Mouse (Mus musculus): ENCODE results near the gene Rpl3. TPM values are rescaled to one million over a fixed set of nuclear protein-coding genes. Genes with fewer than 3 reads are reported as not detected.

Gene Rpl3
- polyA plus RNA-seq, 1 experiment: 3,044 TPM

DNA sequence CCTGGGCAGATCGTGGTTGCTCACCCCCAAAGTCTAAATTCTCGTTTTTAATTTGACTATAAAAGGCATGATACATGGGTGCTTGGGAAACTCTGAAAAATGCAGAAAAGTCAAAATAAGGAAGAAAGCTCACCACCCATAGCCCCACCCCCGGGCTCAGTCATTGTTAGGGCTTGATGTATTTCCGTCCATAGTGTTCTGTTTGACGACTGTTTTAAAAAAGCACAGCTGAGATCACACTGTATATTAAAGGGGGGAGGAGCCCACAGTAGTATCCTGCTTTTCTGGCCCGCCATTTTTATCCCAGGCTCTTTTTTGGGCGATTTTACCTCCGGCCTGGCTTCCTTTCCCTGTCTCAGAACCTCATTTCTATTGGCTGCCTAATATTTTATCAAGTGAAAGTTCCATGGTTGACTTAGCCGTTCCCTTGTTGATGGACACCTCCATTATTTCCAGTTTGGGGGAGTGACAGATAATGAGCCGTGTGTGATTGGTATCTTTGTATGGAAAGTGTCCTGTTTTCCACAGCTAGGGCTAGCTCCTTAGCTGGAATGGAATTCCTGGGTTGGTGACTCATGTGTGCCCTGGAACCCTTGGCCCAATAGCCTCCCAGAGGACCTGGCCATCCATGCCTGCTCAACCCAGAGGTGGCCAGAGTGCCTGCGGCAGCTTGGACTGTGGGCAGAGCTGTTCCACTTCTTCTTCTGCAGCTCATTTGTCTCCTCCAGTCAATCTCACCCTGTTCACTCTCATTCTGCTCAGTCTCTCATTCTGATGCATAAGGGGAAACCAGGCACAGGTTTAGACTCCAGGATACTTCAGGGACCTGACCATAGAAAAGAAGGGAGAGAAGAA, 54.2 kb downstream of the Rpl3 start:
- TF ChIP-seq CTCF (IDR thresholded peaks at IDR 0.05; ENCODE audit: low read depth, low read length): no peak
- no peak for TF ChIP-seq EP300 (IDR thresholded peaks at IDR 0.05; ENCODE audit: insufficient read depth, low read depth, low read length)
- no peak for TF ChIP-seq POLR2A (IDR thresholded peaks at IDR 0.05; ENCODE audit: insufficient read depth, low read length)
- Histone ChIP-seq H3K9me3 (replicated peaks; ENCODE audit: control insufficient read depth, insufficient read depth, low read length, poor library complexity, severe bottlenecking) (0 out of 2 replicates have a peak, but pooled peaks cover 3% of the 10 kb centered on the region), H3K36me3 (ENCODE audit: control insufficient read depth, insufficient read depth, low read length, poor library complexity, severe bottlenecking) (no peaks in the 10 kb centered on the region), H3K4me1 (ENCODE audit: control insufficient read depth, insufficient read depth, low read length) (no peaks in the 10 kb centered on the region), H3K9ac (ENCODE audit: low read depth, poor library complexity, severe bottlenecking) (no peak overlapping the region), H3K27ac (ENCODE audit: insufficient read depth, low read length) (no peak overlapping the region), H3K4me3 (ENCODE audit: low read depth, low read length) (no peak overlapping the region), H3K27me3 (ENCODE audit: control insufficient read depth, insufficient read depth, low read length, poor library complexity, severe bottlenecking) (no peaks in the 10 kb centered on the region)

DNA sequence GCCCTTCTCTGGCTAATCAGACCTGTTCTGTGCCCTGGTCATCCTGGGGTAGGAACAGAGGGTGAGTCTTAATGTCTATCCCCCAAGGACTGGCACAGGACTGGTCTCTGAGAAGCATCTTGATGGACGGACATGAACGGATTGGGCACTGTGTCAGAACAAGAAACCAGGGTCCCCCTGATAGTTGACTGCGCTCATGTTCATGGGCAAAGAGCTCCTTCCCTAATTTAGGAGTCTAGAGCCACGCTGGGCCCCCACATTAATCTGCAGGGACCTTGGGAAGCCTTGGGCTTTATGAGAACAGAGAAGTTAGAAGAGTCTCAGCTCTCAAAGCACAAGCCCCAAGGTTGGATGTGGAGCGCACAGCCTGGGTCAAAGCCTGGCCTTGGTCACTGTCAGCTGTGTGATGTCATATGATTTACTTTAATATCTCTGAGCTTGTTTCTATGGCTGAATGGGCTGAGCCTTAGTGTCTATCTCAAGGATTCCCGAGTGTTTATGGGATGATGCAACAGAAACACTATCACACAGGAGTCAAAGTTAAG, 56.3 kb downstream of the Rpl3 start:
- TF ChIP-seq POLR2A (IDR thresholded peaks at IDR 0.05; ENCODE audit: insufficient read depth, low read length) (no peak), CTCF (IDR thresholded peaks at IDR 0.05; ENCODE audit: low read depth, low read length) (no peak), EP300 (IDR thresholded peaks at IDR 0.05; ENCODE audit: insufficient read depth, low read depth, low read length) (no peak)
- no peak overlapping the region for H3K27ac ChIP-seq (ENCODE audit: insufficient read depth, low read length)
- peaks cover 3% of the 10 kb centered on the region; the same call in 1 of the 2 replicates for H3K9me3 ChIP-seq (replicated peaks; ENCODE audit: control insufficient read depth, insufficient read depth, low read length, poor library complexity, severe bottlenecking)
- H3K36me3 ChIP-seq (ENCODE audit: control insufficient read depth, insufficient read depth, low read length, poor library complexity, severe bottlenecking): no peaks in the 10 kb centered on the region
- no peak overlapping the region for H3K4me3 ChIP-seq (ENCODE audit: low read depth, low read length)
- H3K9ac ChIP-seq (ENCODE audit: low read depth, poor library complexity, severe bottlenecking): no peak overlapping the region
- H3K27me3 ChIP-seq (ENCODE audit: control insufficient read depth, insufficient read depth, low read length, poor library complexity, severe bottlenecking): no peaks in the 10 kb centered on the region
- no peaks in the 10 kb centered on the region for H3K4me1 ChIP-seq (ENCODE audit: control insufficient read depth, insufficient read depth, low read length)

DNA sequence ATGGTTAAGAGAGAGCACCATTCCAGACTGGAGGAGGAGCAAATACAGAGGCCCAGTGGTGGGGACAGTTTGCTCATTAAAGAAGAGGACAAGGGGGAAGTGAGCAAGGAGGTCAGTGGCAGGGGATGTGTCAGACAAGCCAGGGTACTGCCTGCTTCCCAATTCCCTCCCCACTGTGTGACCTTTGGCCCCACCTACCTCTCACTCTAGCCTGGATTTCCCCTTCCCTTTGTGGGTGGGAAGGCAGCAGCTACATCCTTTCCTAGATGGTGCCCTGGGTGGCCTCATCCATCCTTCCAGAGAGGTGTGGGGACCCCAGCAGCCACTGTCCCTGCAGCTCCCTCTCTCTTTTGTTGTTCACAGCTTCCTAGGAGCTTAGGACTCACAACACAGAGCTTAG, 56.8 kb downstream of the Rpl3 start:
- Histone ChIP-seq H3K9ac (ENCODE audit: low read depth, poor library complexity, severe bottlenecking) (no peak overlapping the region), H3K4me3 (ENCODE audit: low read depth, low read length) (no peak overlapping the region), H3K36me3 (ENCODE audit: control insufficient read depth, insufficient read depth, low read length, poor library complexity, severe bottlenecking) (no peaks in the 10 kb centered on the region), H3K27ac (ENCODE audit: insufficient read depth, low read length) (no peak overlapping the region), H3K4me1 (ENCODE audit: control insufficient read depth, insufficient read depth, low read length) (no peaks in the 10 kb centered on the region), H3K9me3 (replicated peaks; ENCODE audit: control insufficient read depth, insufficient read depth, low read length, poor library complexity, severe bottlenecking) (peaks cover 3% of the 10 kb centered on the region; the same call in 1 of the 2 replicates), H3K27me3 (ENCODE audit: control insufficient read depth, insufficient read depth, low read length, poor library complexity, severe bottlenecking) (no peaks in the 10 kb centered on the region)
- TF ChIP-seq CTCF (IDR thresholded peaks at IDR 0.05; ENCODE audit: low read depth, low read length) (no peak), POLR2A (IDR thresholded peaks at IDR 0.05; ENCODE audit: insufficient read depth, low read length) (no peak), EP300 (IDR thresholded peaks at IDR 0.05; ENCODE audit: insufficient read depth, low read depth, low read length) (no peak)

DNA sequence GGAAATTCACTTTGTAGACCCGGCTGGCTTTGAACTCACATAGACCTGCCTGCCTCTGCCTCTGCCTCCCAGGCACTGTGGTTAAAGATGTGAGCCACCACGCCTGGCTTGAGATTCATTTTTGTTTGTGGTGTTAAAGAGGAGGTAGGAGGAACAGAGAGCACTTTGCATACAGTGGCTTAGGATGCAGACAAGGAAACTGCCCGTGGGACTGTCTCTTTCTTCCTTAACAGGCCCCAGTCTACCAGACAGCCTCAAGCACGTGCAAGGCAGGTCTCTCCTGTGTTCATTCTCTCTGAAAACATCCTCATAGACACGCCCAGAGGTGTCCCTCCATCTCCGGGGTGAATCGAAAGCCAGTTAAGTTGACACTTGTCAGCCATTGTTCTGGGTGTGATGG, 57.3 kb downstream of the Rpl3 start:
- Histone ChIP-seq H3K36me3 (ENCODE audit: control insufficient read depth, insufficient read depth, low read length, poor library complexity, severe bottlenecking) (no peaks in the 10 kb centered on the region), H3K9ac (ENCODE audit: low read depth, poor library complexity, severe bottlenecking) (no peak overlapping the region), H3K9me3 (replicated peaks; ENCODE audit: control insufficient read depth, insufficient read depth, low read length, poor library complexity, severe bottlenecking) (peaks cover 3% of the 10 kb centered on the region; the same call in 1 of the 2 replicates), H3K4me1 (ENCODE audit: control insufficient read depth, insufficient read depth, low read length) (no peaks in the 10 kb centered on the region), H3K27me3 (ENCODE audit: control insufficient read depth, insufficient read depth, low read length, poor library complexity, severe bottlenecking) (no peaks in the 10 kb centered on the region), H3K27ac (ENCODE audit: insufficient read depth, low read length) (no peak overlapping the region), H3K4me3 (ENCODE audit: low read depth, low read length) (no peak overlapping the region)
- TF ChIP-seq POLR2A (IDR thresholded peaks at IDR 0.05; ENCODE audit: insufficient read depth, low read length) (no peak), CTCF (IDR thresholded peaks at IDR 0.05; ENCODE audit: low read depth, low read length) (no peak), EP300 (IDR thresholded peaks at IDR 0.05; ENCODE audit: insufficient read depth, low read depth, low read length) (no peak)

DNA sequence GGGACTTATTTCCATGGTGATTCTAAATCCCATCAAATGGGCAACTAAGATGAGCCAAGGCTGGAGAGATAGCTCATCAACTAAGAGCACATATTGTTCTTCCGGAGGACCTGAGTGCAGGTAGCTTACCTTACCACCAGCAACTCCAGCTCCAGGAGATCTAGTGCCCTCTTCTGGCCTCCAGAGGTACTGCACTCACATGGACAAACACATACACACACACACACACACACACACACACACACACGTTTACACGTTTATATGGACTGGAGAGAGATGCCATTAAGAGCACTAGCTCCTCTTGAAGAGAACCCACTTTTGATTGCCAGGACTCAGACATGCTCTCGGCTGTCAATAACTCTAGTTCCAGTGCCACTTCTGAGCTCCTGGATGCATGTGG, 60.5 kb downstream of the Rpl3 start:
- H3K4me3 ChIP-seq (ENCODE audit: low read depth, low read length): no peak overlapping the region
- TF ChIP-seq POLR2A (IDR thresholded peaks at IDR 0.05; ENCODE audit: insufficient read depth, low read length): no peak
- TF ChIP-seq EP300 (IDR thresholded peaks at IDR 0.05; ENCODE audit: insufficient read depth, low read depth, low read length): no peak
- TF ChIP-seq CTCF (IDR thresholded peaks at IDR 0.05; ENCODE audit: low read depth, low read length): peak; percentile 58

DNA sequence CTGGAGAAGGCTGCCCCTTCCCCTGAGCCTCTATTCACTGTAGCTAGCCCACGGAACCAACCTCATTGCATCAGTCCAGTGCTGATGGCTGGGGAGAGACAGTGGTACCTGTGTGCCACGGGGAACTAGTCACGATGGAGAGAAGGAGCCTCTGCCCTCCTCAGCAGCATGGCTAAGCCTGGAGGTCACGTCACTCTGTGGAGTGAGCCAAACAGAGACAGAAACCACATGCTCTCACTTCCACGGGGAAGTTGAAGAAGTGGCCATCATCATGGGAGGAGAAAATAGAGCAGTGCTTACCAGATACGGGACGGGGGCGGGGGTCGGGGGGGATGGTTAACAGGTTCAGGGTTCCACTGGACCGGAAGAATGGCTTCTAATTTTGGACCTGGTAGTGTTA, 61.3 kb downstream of the Rpl3 start:
- Histone ChIP-seq H3K36me3 (ENCODE audit: control insufficient read depth, insufficient read depth, low read length, poor library complexity, severe bottlenecking) (no peaks in the 10 kb centered on the region), H3K27me3 (ENCODE audit: control insufficient read depth, insufficient read depth, low read length, poor library complexity, severe bottlenecking) (no peaks in the 10 kb centered on the region), H3K9me3 (replicated peaks; ENCODE audit: control insufficient read depth, insufficient read depth, low read length, poor library complexity, severe bottlenecking) (no peaks in the 10 kb centered on the region; the same call in 1 of the 2 replicates), H3K27ac (ENCODE audit: insufficient read depth, low read length) (no peak overlapping the region), H3K9ac (ENCODE audit: low read depth, poor library complexity, severe bottlenecking) (no peak overlapping the region), H3K4me1 (ENCODE audit: control insufficient read depth, insufficient read depth, low read length) (no peaks in the 10 kb centered on the region), H3K4me3 (ENCODE audit: low read depth, low read length) (no peak overlapping the region)
- no peak for TF ChIP-seq POLR2A (IDR thresholded peaks at IDR 0.05; ENCODE audit: insufficient read depth, low read length)
- no peak for TF ChIP-seq CTCF (IDR thresholded peaks at IDR 0.05; ENCODE audit: low read depth, low read length)
- no peak for TF ChIP-seq EP300 (IDR thresholded peaks at IDR 0.05; ENCODE audit: insufficient read depth, low read depth, low read length)

More for the DNA sequence above, 60.5 kb downstream of the Rpl3 start:
- Histone ChIP-seq H3K4me1 (ENCODE audit: control insufficient read depth, insufficient read depth, low read length) (no peaks in the 10 kb centered on the region), H3K27me3 (ENCODE audit: control insufficient read depth, insufficient read depth, low read length, poor library complexity, severe bottlenecking) (no peaks in the 10 kb centered on the region), H3K36me3 (ENCODE audit: control insufficient read depth, insufficient read depth, low read length, poor library complexity, severe bottlenecking) (no peaks in the 10 kb centered on the region), H3K9ac (ENCODE audit: low read depth, poor library complexity, severe bottlenecking) (no peak overlapping the region), H3K27ac (ENCODE audit: insufficient read depth, low read length) (no peak overlapping the region), H3K9me3 (replicated peaks; ENCODE audit: control insufficient read depth, insufficient read depth, low read length, poor library complexity, severe bottlenecking) (no peaks in the 10 kb centered on the region; the same call in 1 of the 2 replicates)

All from ES-Bruce4 (cell line).